Mouse (Mus musculus) midbrain, embryonic 11.5 days (tissue): ENCODE measurements around the gene Epm2a. TPM values are rescaled to one million over a fixed set of nuclear protein-coding genes. Genes with fewer than 3 reads are reported as not detected.

Source experiments
- ATAC-seq: fragments of 200-750 bp; cut with Nextera tagmentation; 2 replicates; pipeline ENCODE4 v1.8.0; 2017; ENCODE audit warnings: moderate TSS enrichment, moderate library complexity; ENCODE audit not compliant: low FRiP score
- DNase-seq: peaks from one replicate; pipeline ENCODE4 v3.0.0; 2015; ENCODE audit warnings: low spot score; ENCODE audit errors: missing footprints
- H3K27ac ChIP-seq: fragments of 300-500 bp; sonication (generic); 2 replicates; pipeline ENCODE4 v1.5.1; 2014; ENCODE audit warnings: low read depth, low read length
- H3K27me3 ChIP-seq: fragments of 300-500 bp; sonication (generic); 2 replicates; pipeline ENCODE4 v1.6.1; 2014; ENCODE audit warnings: mild to moderate bottlenecking, low read length, moderate library complexity, mixed read lengths; ENCODE audit not compliant: control insufficient read depth, insufficient read depth
- H3K36me3 ChIP-seq: fragments of 300-500 bp; sonication (generic); 2 replicates; pipeline ENCODE4 v1.6.1; 2014; ENCODE audit warnings: mild to moderate bottlenecking, low read length, moderate library complexity, mixed read lengths; ENCODE audit not compliant: control insufficient read depth, insufficient read depth
- H3K4me1 ChIP-seq: fragments of 300-500 bp; sonication (generic); 2 replicates; pipeline ENCODE4 v1.6.1; 2014; ENCODE audit warnings: low read length; ENCODE audit not compliant: control insufficient read depth, insufficient read depth
- H3K4me2 ChIP-seq: fragments of 300-500 bp; sonication (generic); 2 replicates; pipeline ENCODE4 v1.6.1; 2014; ENCODE audit warnings: mild to moderate bottlenecking, moderate library complexity
- H3K4me3 ChIP-seq: fragments of 300-500 bp; sonication (generic); 2 replicates; pipeline ENCODE4 v1.5.1; 2014; ENCODE audit warnings: low read depth, low read length
- H3K9ac ChIP-seq: fragments of 300-500 bp; sonication (generic); 2 replicates; pipeline ENCODE4 v1.6.1; 2014; ENCODE audit warnings: low read length
- H3K9me3 ChIP-seq: fragments of 300-500 bp; sonication (generic); 2 replicates; pipeline ENCODE4 v1.6.1; 2016; ENCODE audit warnings: low read length; ENCODE audit not compliant: control insufficient read depth
- WGBS: fragments of 180-500 bp; shearing (Covaris S2); extraction: QIAGEN DNeasy Blood & Tissue Kit; methylation state at CpG from one replicate; pipeline ENCODE4 v1.1.7; 2014; 5-methylcytosine and 5-hydroxymethylcytosine counted together
- polyA plus RNA-seq: library from polyadenylated mRNA; unstranded; fragments of >200 nt; fragmentation: Nextera tagmentation; extraction: Ambion mirVana; gene quantifications from 2 replicates; pipeline ENCODE4 v1.2.1, GENCODE M21; 2014

Gene Epm2a
- polyA plus RNA-seq, 1 experiment from 2014 or later: 0.70 TPM

GRCm38 (mm10) chr10:11410926-11411325 lies 67.7 kb downstream of the Epm2a start:
- Histone ChIP-seq H3K4me1 (no peaks in the 10 kb centered on the region), H3K4me2 (no peak overlapping the region), H3K36me3 (no peaks in the 10 kb centered on the region), H3K4me3 (no peak overlapping the region), H3K27ac (no peak overlapping the region), H3K9me3 (no peaks in the 10 kb centered on the region), H3K27me3 (no peaks in the 10 kb centered on the region), H3K9ac (no peak overlapping the region)
- 82% methylated on average over 5 of the region's 5 CpGs for WGBS
- ATAC-seq (no peak), DNase-seq (peak; percentile 79)

GRCm38 (mm10) chr10:11420071-11420470 lies 76.9 kb downstream of the Epm2a start:
- ATAC-seq: no peak
- H3K9ac ChIP-seq: no peak overlapping the region
- no peaks in the 10 kb centered on the region for H3K36me3 ChIP-seq
- H3K27ac ChIP-seq: no peak overlapping the region
- no peaks in the 10 kb centered on the region for H3K9me3 ChIP-seq
- H3K4me2 ChIP-seq: no peak overlapping the region
- no peak overlapping the region for H3K4me3 ChIP-seq
- WGBS: 93% methylated on average over 3 of the region's 3 CpGs
- no peak for DNase-seq
- no peaks in the 10 kb centered on the region for H3K4me1 ChIP-seq
- H3K27me3 ChIP-seq: no peaks in the 10 kb centered on the region

GRCm38 (mm10) chr10:11429059-11429812 lies 86.0 kb downstream of the Epm2a start:
- Histone ChIP-seq H3K4me2 (no peak overlapping the region), H3K4me1 (no peaks in the 10 kb centered on the region), H3K9ac (no peak overlapping the region), H3K27ac (no peak overlapping the region), H3K4me3 (no peak overlapping the region), H3K27me3 (no peaks in the 10 kb centered on the region), H3K36me3 (no peaks in the 10 kb centered on the region), H3K9me3 (no peaks in the 10 kb centered on the region)
- 64% methylated on average over 12 of the region's 12 CpGs for WGBS
- ATAC-seq (no peak), DNase-seq (peak; percentile 68)

- Histone ChIP-seq H3K4me3 (no peak overlapping the region), H3K4me1 (no peaks in the 10 kb centered on the region), H3K4me2 (no peak overlapping the region), H3K9ac (no peak overlapping the region), H3K36me3 (no peaks in the 10 kb centered on the region), H3K9me3 (no peaks in the 10 kb centered on the region), H3K27me3 (no peaks in the 10 kb centered on the region), H3K27ac (no peak overlapping the region)
- 85% methylated on average over 1 of the region's 1 CpGs for WGBS
- DNase-seq (no peak), ATAC-seq (no peak)
Measured at GRCm38 (mm10) chr10:11436961-11437360, 93.8 kb downstream of the Epm2a start.

- Histone ChIP-seq H3K9ac (no peak overlapping the region), H3K9me3 (no peaks in the 10 kb centered on the region), H3K4me2 (no peak overlapping the region), H3K36me3 (no peaks in the 10 kb centered on the region), H3K27ac (no peak overlapping the region), H3K4me1 (no peaks in the 10 kb centered on the region), H3K27me3 (no peaks in the 10 kb centered on the region), H3K4me3 (no peak overlapping the region)
- DNase-seq: no peak
- ATAC-seq: no peak
- WGBS: 88% methylated on average over 10 of the region's 10 CpGs
Measured at GRCm38 (mm10) chr10:11438461-11438860, 95.3 kb downstream of the Epm2a start.

GRCm38 (mm10) chr10:11439342-11439741 lies 96.1 kb downstream of the Epm2a start:
- no peaks in the 10 kb centered on the region for H3K27me3 ChIP-seq
- no peak overlapping the region for H3K4me2 ChIP-seq
- 87% methylated on average over 6 of the region's 6 CpGs for WGBS
- H3K4me3 ChIP-seq: no peak overlapping the region
- no peaks in the 10 kb centered on the region for H3K4me1 ChIP-seq
- no peaks in the 10 kb centered on the region for H3K36me3 ChIP-seq
- DNase-seq (no peak), ATAC-seq (no peak)
- H3K9ac ChIP-seq: no peak overlapping the region
- no peaks in the 10 kb centered on the region for H3K9me3 ChIP-seq
- H3K27ac ChIP-seq: no peak overlapping the region

GRCm38 (mm10) chr10:11449556-11450305 lies 106.5 kb downstream of the Epm2a start:
- Histone ChIP-seq H3K27ac (no peak overlapping the region), H3K4me3 (no peak overlapping the region), H3K4me1 (no peaks in the 10 kb centered on the region; the same call in 1 of the 2 replicates), H3K9me3 (no peaks in the 10 kb centered on the region), H3K9ac (peak overlapping the region; percentile 22; the same call in 1 of the 2 replicates), H3K4me2 (peak overlapping the region; percentile 24), H3K36me3 (no peaks in the 10 kb centered on the region), H3K27me3 (no peaks in the 10 kb centered on the region)
- 32% methylated on average over 23 of the region's 23 CpGs for WGBS
- peak; percentile 91 for ATAC-seq
- peak; percentile 99 for DNase-seq

GRCm38 (mm10) chr10:11452537-11452936 lies 109.3 kb downstream of the Epm2a start:
- Histone ChIP-seq H3K36me3 (no peaks in the 10 kb centered on the region), H3K4me2 (no peak overlapping the region), H3K27ac (no peak overlapping the region), H3K9me3 (no peaks in the 10 kb centered on the region), H3K4me1 (no peaks in the 10 kb centered on the region; the same call in 1 of the 2 replicates), H3K4me3 (no peak overlapping the region), H3K27me3 (no peaks in the 10 kb centered on the region), H3K9ac (no peak overlapping the region)
- no peak for ATAC-seq
- DNase-seq: no peak
- WGBS: 90% methylated on average over 2 of the region's 2 CpGs

GRCm38 (mm10) chr10:11457445-11457844 lies 114.2 kb downstream of the Epm2a start:
- H3K4me1 ChIP-seq: no peaks in the 10 kb centered on the region
- no peak for ATAC-seq
- H3K4me3 ChIP-seq: no peak overlapping the region
- no peak overlapping the region for H3K4me2 ChIP-seq
- no peak for DNase-seq
- WGBS: 45% methylated on average over 1 of the region's 1 CpGs
- no peaks in the 10 kb centered on the region for H3K36me3 ChIP-seq
- H3K9ac ChIP-seq: no peak overlapping the region
- H3K27ac ChIP-seq: no peak overlapping the region
- H3K9me3 ChIP-seq: no peaks in the 10 kb centered on the region
- H3K27me3 ChIP-seq: no peaks in the 10 kb centered on the region
